In genomic region chr5:123653287-123653801, GRCm38 (mm10) we compare ENCODE assay signal across 8 mouse cellular contexts.
"Had no signal": no experiment of that assay in that cellular context is flagged by ENCODE, and none has a peak within 500 bp of the region (broad histone marks: within the 10 kb centered on the region; RNA-seq: fewer than 3 reads in every experiment).

No protein-coding gene starts in this region.

- DNase-seq: kidney, adult 11 months; kidney, adult 9 months; kidney, postnatal 4 days; lung, adult 2 months; lung, postnatal 36 days; retina, postnatal 1 day; thymus, adult 2 months; thymus, postnatal 36 days had no signal
